Mouse (Mus musculus) layer of hippocampus, postnatal 10 days (tissue): ENCODE results near the gene Itprid1. TPM values are rescaled to one million over a fixed set of nuclear protein-coding genes. Genes with fewer than 3 reads are reported as not detected.

Experiments
- total RNA-seq, 2 experiments: library from RNA; stranded (reverse); gene quantifications; 2 replicates each; pipeline ENCODE4 v1.2.3; 2021

The Itprid1 gene
- total RNA-seq, 2 experiments from 2014 or later, result 2.4 to 2.5 TPM

Other genes with a start within 250 kb of the Itprid1 start
- gene Neurod6, start 155.6 kb upstream of the Itprid1 start, total RNA-seq, result 100 to 1,000 TPM; 223 to 261 TPM
- gene Ppp1r17, start 180.6 kb downstream of the Itprid1 start, total RNA-seq, result under 1 TPM; 0.66 to 0.69 TPM